Mouse (Mus musculus) kidney, postnatal 0 days (tissue): Measurements from ENCODE around the gene Wasf2. TPM values are rescaled to one million over a fixed set of nuclear protein-coding genes. Genes with fewer than 3 reads are reported as not detected.

Source experiments
- ATAC-seq: fragments of 200-750 bp; cut with Nextera tagmentation; replicated peaks from 2 replicates; pipeline ENCODE4 v1.8.0; 2017; ENCODE audit warnings: low read depth, moderate number of reproducible peaks, moderate TSS enrichment, moderate library complexity; ENCODE audit not compliant: low FRiP score
- DNase-seq: peaks from one replicate; pipeline ENCODE4 v3.0.0-alpha.2; 2016; ENCODE audit warnings: low spot score
- H3K27ac ChIP-seq: fragments of 300-500 bp; sonication (generic); 2 replicates; pipeline ENCODE4 v1.5.1; 2014; ENCODE audit warnings: mild to moderate bottlenecking
- H3K27me3 ChIP-seq: fragments of 300-500 bp; sonication (generic); 2 replicates; pipeline ENCODE4 v1.6.1; 2014; ENCODE audit warnings: low read length, mixed read lengths; ENCODE audit not compliant: insufficient read depth
- H3K36me3 ChIP-seq: fragments of 300-500 bp; sonication (generic); 2 replicates; pipeline ENCODE4 v1.6.1; 2014; ENCODE audit warnings: low read length, mixed read lengths; ENCODE audit not compliant: insufficient read depth
- H3K4me1 ChIP-seq: fragments of 300-500 bp; sonication (generic); replicated peaks from 2 replicates; pipeline ENCODE4 v1.6.1; 2014; ENCODE audit warnings: antibody characterized with exemption, low read length, mixed read lengths; ENCODE audit not compliant: insufficient read depth
- H3K4me2 ChIP-seq: fragments of 300-500 bp; sonication (generic); 2 replicates; pipeline ENCODE4 v1.6.1; 2014; ENCODE audit warnings: mild to moderate bottlenecking, low read length, moderate library complexity, mixed read lengths
- H3K4me3 ChIP-seq: fragments of 300-500 bp; sonication (generic); replicated peaks from 2 replicates; pipeline ENCODE4 v1.5.1; 2014; ENCODE audit warnings: low read depth, low read length
- H3K9ac ChIP-seq: fragments of 300-500 bp; sonication (generic); 2 replicates; pipeline ENCODE4 v1.6.1; 2014; ENCODE audit warnings: low read depth, low read length
- H3K9me3 ChIP-seq: fragments of 300-500 bp; sonication (generic); replicated peaks from 2 replicates; pipeline ENCODE4 v1.6.1; 2016; ENCODE audit warnings: low read length, inconsistent platforms, mixed read lengths
- CTCF ChIP-seq: IDR thresholded peaks from 2 replicates; pipeline ENCODE4 v1.5.1; 2016; ENCODE audit warnings: antibody characterized with exemption, low read depth, mild to moderate bottlenecking, moderate library complexity
- WGBS: fragments of 180-500 bp; shearing (Covaris S2); extraction: QIAGEN DNeasy Blood & Tissue Kit; methylation state at CpG from one replicate; pipeline ENCODE4 v1.1.7; 2014; 5-methylcytosine and 5-hydroxymethylcytosine counted together
- polyA plus RNA-seq: library from polyadenylated mRNA; unstranded; fragments of >200 nt; fragmentation: Nextera tagmentation; extraction: Ambion mirVana; gene quantifications from 2 replicates; pipeline ENCODE4 v1.2.1, GENCODE M21; 2015

The Wasf2 gene
- polyA plus RNA-seq, 1 experiment from 2014 or later, result 98.8 TPM

- Histone ChIP-seq H3K27me3 (no peaks in the 10 kb centered on the region), H3K9ac (0 out of 2 replicates have a peak overlapping the region, but pooled peaks have one; percentile 8)
These were observed 74.1 kb downstream of the Wasf2 start for GRCm38 (mm10) chr4:133204379-133204778.

DNA sequence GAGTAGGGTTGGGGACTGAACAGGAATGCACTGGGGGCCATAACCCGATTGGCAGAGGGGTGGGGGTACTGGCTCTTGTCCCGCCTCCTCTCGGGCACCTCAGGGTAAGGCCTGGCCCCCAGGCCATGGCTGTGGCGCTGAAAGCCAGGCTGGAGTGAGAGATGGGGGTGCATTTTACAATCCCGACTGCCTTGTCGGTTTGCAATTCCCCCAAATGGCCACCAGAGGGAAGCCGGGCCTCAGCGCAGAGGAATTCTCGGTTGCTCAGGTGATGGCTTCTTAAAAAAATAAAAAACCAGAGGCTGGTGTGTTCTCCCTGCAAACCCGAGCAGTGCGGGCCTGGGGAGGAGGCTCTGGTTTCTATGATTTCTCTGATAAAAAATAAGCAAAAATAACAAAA lies 79.1 kb downstream of the Wasf2 start:
- no peak overlapping the region for H3K4me3 ChIP-seq
- H3K27ac ChIP-seq, result no peak overlapping the region
- H3K4me2 ChIP-seq, result no peak overlapping the region
- H3K9ac ChIP-seq, result no peak overlapping the region
- peak; percentile 85 for DNase-seq
- no peaks in the 10 kb centered on the region for H3K9me3 ChIP-seq
- no peaks in the 10 kb centered on the region for H3K27me3 ChIP-seq
- peaks cover 12% of the 10 kb centered on the region; the same call in 1 of the 2 replicates for H3K4me1 ChIP-seq
- no peaks in the 10 kb centered on the region for H3K36me3 ChIP-seq
- ATAC-seq, result no peak
- 4% methylated on average over 11 of the region's 11 CpGs for WGBS
- peak; percentile 92 for TF ChIP-seq CTCF

More at GRCm38 (mm10) chr4:133204379-133204778, 74.1 kb downstream of the Wasf2 start:
- Histone ChIP-seq H3K4me1 (peaks cover 14% of the 10 kb centered on the region), H3K36me3 (no peaks in the 10 kb centered on the region), H3K27ac (peak overlapping the region; percentile 42; the same call in 1 of the 2 replicates), H3K4me2 (no peak overlapping the region), H3K4me3 (no peak overlapping the region), H3K9me3 (no peaks in the 10 kb centered on the region)
- no peak for DNase-seq
- 19% methylated on average over 7 of the region's 7 CpGs for WGBS
- no peak for TF ChIP-seq CTCF
- ATAC-seq, result no peak

DNA sequence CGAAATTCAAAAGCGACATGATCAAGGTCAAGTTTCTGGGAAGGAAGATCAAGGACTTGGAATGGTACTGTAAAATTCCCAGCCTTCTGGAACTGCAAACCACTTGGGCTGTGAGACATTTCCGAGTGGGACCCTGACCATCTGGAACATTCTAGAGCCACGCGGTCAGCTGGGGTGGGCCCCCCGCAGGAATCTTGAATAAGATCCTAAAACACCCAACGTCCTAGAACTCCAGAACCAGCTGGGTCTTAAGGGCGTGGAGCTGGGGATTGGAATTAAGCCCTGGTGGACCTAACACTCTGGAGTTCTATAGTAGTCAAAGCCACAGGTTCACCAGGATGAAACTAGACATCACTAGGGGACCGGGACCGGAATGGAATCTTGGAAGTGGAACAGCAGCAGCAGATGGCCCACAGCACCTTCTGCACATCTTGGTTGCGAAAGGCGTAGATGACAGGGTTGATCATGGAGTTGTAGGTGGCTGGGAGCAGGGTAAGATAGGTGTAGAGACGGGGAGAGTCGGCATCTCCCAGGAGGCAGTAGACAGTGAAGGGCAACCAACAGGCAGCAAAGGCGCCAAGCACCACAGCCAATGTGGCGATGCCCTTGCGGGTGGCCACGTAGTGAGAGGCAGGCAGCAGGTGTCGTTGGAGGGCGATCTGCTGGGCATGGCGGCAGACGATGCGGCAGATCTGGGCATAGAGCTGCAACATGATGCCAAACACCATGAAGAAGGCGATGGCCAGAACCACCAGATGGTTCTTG lies 79.9 kb downstream of the Wasf2 start:
- Histone ChIP-seq H3K9ac (no peak overlapping the region), H3K4me1 (peaks cover 12% of the 10 kb centered on the region; the same call in 1 of the 2 replicates)
- TF ChIP-seq CTCF, result no peak

GRCm38 (mm10) chr4:133210788-133211390 lies 80.6 kb downstream of the Wasf2 start:
- H3K4me1 ChIP-seq, result peaks cover 12% of the 10 kb centered on the region; the same call in 1 of the 2 replicates
- ATAC-seq (no peak), DNase-seq (no peak)
- TF ChIP-seq CTCF, result no peak
- H3K27ac ChIP-seq, result no peak overlapping the region
- no peaks in the 10 kb centered on the region for H3K36me3 ChIP-seq
- H3K9me3 ChIP-seq, result no peaks in the 10 kb centered on the region
- H3K4me2 ChIP-seq, result no peak overlapping the region
- no peaks in the 10 kb centered on the region for H3K27me3 ChIP-seq
- H3K9ac ChIP-seq, result no peak overlapping the region
- 93% methylated on average over 19 of the region's 19 CpGs for WGBS
- H3K4me3 ChIP-seq, result no peak overlapping the region

More for the DNA sequence above, 79.9 kb downstream of the Wasf2 start:
- ATAC-seq, result no peak
- Histone ChIP-seq H3K27me3 (no peaks in the 10 kb centered on the region), H3K4me3 (no peak overlapping the region), H3K27ac (no peak overlapping the region), H3K9me3 (no peaks in the 10 kb centered on the region), H3K4me2 (no peak overlapping the region), H3K36me3 (no peaks in the 10 kb centered on the region)
- DNase-seq, result no peak
- WGBS, result 90% methylated on average over 24 of the region's 24 CpGs

GRCm38 (mm10) chr4:133211751-133212561 lies 81.7 kb downstream of the Wasf2 start, which contains the start of the genes Cd164l2 and Gpr3:
TSS of gene Cd164l2 (plus strand) at chr4:133212131.
TSS of gene Gpr3 (minus strand) at chr4:133212536.
- DNase-seq (no peak), ATAC-seq (peak; percentile 8; the same call in 1 of the 2 replicates)
- Histone ChIP-seq H3K27ac (no peak within 1 kb of the TSS), H3K4me3 (peak within 1 kb of the TSS; percentile 51), H3K27me3 (no peaks in the 10 kb centered on the region), H3K9ac (peak within 1 kb of the TSS; percentile 60), H3K9me3 (no peaks in the 10 kb centered on the region), H3K4me2 (peak within 1 kb of the TSS; percentile 99), H3K36me3 (no peaks in the 10 kb centered on the region), H3K4me1 (peaks cover 12% of the 10 kb centered on the region; the same call in 1 of the 2 replicates)
- 2% methylated on average over 51 of the region's 52 CpGs for WGBS
- TF ChIP-seq CTCF, result no peak
